Mouse (Mus musculus): ENCODE results near the gene Bcas3. TPM values are rescaled to one million over a fixed set of nuclear protein-coding genes. Genes with fewer than 3 reads are reported as not detected.

The Bcas3 gene
- polyA plus RNA-seq, 2 experiments from 2014 or later = 31.7 to 46.6 TPM

GRCm38 (mm10) chr11:85759634-85760439 lies 406.9 kb downstream of the Bcas3 start:
- ATAC-seq = no peak

- ATAC-seq = no peak
These were observed 407.6 kb downstream of the Bcas3 start for GRCm38 (mm10) chr11:85760486-85761141.

- ATAC-seq = no peak
These were observed 408.2 kb downstream of the Bcas3 start for GRCm38 (mm10) chr11:85761170-85761569.

DNA sequence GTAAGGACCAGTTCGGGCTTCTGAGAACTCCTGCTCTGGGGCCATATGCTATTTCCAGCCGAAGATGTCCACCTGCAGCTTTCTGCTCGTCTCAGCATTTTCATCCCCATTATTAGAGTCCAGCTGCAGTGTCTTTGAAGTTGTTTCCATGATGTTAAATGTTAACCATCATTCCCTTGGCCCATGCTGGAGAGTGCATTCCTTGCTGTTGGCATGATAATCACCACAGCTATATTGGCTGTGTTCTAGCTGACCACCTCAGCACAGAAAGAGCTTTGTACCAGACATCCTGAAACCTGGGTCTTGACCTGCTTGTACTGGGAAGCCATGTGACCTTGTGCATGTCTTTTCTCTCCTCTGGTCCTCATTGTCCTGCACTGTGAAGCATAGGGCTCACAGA lies 410.7 kb downstream of the Bcas3 start:
- no peak for ATAC-seq

GRCm38 (mm10) chr11:85766106-85766723 lies 413.2 kb downstream of the Bcas3 start:
- no peak for ATAC-seq

GRCm38 (mm10) chr11:85766811-85767210 lies 413.8 kb downstream of the Bcas3 start:
- ATAC-seq = no peak

DNA sequence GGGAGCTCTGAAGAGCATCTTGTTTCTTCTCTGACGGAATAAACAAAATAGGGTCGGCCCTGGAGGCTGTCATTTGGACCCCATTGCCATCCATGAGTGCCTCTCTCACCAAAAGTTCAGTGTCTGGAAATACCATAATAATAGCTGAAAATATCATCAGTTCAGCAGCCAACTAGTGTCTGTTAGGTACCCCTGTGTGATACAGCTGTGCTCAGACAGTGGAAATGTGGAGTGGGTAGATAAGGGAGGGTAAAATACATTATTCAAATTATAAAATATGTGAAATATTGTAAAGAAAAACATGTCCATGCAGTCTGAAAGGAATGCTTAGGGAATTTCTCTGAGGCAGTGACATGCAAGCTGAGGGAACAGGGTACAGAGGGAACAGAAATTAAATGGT lies 416.8 kb downstream of the Bcas3 start:
- no peak for ATAC-seq

- no peak for ATAC-seq
These were observed 420.4 kb downstream of the Bcas3 start for GRCm38 (mm10) chr11:85773391-85773790.

DNA sequence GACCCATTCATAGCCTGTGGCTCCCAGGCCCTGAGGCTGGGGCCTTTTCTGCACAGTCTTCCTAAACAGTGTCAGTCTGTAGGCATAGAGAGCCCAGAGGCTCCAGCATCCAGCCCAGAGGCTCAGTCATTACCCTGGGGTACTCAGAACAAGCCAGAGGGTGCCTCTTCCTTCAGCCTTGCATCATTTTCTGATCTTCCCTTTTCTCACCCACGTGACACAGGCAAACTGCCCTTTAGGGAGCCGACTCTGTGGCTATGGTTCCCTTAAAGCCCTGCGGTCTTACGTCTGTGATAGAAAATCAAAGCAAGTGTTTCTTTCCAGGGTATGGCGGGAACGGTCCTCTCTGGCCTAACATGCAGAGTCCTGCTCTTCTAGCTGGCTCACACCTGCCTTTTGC lies 421.7 kb downstream of the Bcas3 start:
- ATAC-seq = no peak

DNA sequence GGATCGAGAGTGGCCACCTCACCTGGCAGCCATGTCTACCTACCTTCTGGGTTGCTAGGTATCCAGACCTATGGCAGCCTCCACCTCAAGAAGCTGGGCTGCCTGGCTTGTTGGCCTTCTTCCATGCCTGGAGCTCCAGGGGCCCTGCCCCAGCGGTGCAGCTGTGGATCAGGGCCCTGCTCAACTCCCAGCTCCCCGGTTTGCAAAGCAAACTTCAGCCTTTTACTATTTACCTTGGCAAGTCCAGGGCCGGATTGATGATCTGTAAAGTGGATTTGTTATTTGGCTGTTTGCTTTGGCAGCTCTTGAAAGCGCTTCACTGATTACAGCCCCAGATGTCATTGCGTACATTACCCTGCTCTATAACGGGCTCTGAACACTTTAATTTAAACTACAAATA lies 422.5 kb downstream of the Bcas3 start:
- ATAC-seq = no peak

- no peak for ATAC-seq
These were observed 423.9 kb downstream of the Bcas3 start for GRCm38 (mm10) chr11:85776861-85777360.

DNA sequence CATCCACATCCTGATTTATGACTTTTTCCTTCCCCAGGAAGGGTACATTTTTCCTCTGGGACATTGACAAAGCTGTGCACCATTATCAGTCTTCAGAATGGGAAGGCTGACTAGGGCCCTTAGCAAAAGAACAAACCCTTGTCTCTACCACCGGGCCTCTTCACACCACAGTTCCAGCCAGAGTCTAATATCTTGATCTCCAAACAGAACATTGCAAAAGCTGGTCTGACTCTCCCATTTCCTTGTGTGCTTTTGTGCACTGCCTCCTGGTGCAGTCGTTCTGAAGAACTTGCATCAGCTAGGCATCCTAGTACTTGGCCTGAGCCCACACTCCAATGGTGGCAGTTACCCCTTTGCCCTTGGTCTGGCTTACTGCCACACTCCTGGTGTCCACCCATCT lies 425.0 kb downstream of the Bcas3 start:
- ATAC-seq = no peak

DNA sequence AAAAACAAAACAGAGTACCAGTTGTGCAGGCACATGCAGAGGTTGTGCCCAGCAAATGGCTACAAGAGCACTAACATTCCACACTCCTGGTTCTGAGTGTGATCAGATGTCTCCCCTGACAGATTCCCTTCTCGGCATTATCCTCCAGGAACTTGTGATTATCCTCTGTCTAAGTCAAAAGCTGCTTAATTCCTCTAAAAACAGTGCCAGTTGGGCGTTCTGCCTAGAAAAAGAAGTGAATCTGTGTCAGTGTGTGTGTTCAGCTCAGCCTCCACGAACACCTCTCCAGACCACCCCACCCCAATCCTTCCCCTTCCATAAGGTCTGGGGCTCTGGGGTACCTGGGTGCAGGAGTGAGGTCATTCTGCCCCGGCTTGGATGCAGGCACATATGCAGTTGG lies 427.3 kb downstream of the Bcas3 start:
- no peak for ATAC-seq

- ATAC-seq = no peak
These were observed 433.2 kb downstream of the Bcas3 start for GRCm38 (mm10) chr11:85786113-85786718.

DNA sequence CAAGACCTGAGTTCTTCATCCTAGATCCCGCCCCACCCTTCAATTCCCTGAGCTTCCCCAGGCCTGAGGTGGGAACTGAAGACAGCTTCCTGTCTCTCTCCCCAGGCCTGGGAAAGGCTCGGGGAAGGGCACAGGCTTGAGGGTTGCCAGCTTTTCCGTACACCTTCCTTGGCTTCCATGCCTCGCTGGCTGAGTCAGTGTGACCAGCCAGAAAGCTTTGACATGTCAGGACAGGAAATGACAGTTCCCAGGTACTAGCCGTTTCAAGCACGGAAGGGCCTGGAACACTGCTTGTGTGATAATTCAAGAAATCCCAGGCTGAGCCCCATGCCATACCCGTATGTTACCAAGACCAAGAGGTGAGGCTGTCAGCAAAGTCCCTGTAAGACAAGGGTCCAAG lies 436.8 kb downstream of the Bcas3 start:
- no peak for ATAC-seq

- no peak for ATAC-seq
These were observed 437.3 kb downstream of the Bcas3 start for GRCm38 (mm10) chr11:85790267-85790666.

DNA sequence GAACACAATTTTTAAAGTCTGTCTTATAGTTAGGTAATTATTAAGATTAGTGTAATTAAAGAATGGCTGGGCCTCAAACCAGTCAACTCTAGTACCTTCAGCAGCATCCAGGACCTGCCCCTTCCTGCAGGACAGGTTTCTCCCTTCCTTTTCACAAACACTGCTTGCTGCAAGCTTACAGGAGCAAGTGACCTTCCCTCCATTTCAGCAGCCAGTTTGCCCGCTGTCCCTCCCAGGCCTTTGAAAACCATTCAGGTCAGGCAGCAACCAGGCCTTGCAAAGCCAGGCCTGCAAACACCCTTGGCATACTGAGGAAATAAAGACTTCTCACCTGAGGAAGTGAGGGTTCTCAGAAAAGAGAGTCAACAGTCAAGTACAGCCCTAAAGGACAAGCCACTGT lies 438.2 kb downstream of the Bcas3 start:
- no peak for ATAC-seq

GRCm38 (mm10) chr11:85792534-85793215 lies 439.7 kb downstream of the Bcas3 start:
- no peak for ATAC-seq

GRCm38 (mm10) chr11:85799456-85799855 lies 446.5 kb downstream of the Bcas3 start:
- no peak for ATAC-seq

- no peak for ATAC-seq
These were observed 446.9 kb downstream of the Bcas3 start for GRCm38 (mm10) chr11:85799856-85800255.

DNA sequence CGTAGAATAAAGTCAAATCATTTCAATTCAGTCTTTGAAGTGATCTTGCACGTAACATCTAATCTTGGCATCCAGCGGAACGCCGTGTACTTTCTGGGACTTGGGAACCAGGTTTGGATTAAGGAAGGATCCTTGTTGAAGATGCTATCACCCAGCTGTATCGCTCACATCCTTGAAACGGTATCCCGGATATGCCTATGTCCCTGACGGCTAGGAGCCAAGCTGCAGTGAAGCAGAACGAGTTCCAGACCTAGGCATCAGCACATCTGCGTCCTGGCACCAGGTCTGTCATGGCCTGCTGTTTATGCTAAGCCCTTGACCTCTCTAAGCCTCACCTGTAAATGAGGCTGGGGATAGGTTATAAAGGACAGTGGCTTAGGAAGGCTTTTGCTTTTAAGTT lies 447.4 kb downstream of the Bcas3 start:
- no peak for ATAC-seq

- no peak for ATAC-seq
These were observed 451.1 kb downstream of the Bcas3 start for GRCm38 (mm10) chr11:85804048-85804447.

DNA sequence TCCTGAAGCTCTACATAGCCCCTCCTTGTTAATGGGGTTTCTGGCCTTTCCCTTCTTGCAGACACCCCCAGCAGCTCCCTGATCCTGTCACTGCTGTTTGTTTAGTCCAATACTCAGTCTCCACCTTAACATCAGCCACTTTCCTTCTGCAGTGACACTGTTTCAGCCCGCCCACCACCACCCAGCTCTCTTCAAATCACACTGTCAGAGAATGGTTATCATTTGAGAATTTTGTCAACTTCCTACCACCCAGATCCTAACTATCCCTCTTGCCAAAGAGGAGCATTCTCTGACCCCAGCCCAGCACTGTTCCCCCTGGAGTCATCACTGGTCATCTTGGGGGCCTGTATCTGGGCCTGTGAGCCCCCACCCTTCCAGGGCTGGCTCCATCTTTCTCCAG lies 452.8 kb downstream of the Bcas3 start:
- no peak for ATAC-seq
